Mouse (Mus musculus): Measurements from ENCODE around the gene Ms4a4d. TPM values are rescaled to one million over a fixed set of nuclear protein-coding genes. Genes with fewer than 3 reads are reported as not detected.
"Not testable (repeated sequence)": the region's sequence is repeated elsewhere in the genome, so short reads cannot be mapped to it uniquely, and the experiment has no call there.

Gene Ms4a4d
- 1.7 and 2.5 TPM in 2 replicates for polyA plus RNA-seq (2014; fragmentation: Nextera tagmentation; extraction: Ambion mirVana)

DNA sequence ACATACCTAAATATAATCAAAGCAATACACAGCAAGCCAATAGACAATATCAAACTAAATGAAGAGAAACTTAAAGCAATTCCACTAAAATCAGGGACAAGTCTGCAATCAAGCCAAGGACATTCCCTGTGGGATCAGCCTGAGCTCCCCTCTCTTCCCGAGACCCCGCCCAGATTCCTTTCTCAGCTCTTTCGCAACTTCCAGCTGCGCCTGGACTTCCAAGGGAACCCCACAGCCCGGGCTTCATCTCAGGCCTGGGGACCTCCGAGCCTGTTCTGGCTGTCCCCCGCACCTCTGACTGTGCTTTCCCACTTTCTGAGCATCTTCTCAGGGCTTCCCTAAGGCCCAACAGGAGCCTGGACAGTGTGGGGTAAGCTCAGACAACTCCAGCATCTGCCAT is at the start of gene Ms4a4d:
TSS of gene Ms4a4d (plus strand) at position 209 of the 400 bp plus-strand sequence.
- ATAC-seq (replicated peaks; ENCODE audit: low FRiP score, low TSS enrichment, low read depth) (no peak), DNase-seq (ENCODE audit: low spot score) (no peak)
- no peaks in the 10 kb centered on the region for H3K36me3 ChIP-seq (ENCODE audit: control insufficient read depth, insufficient read depth, low read length)
- H3K27me3 ChIP-seq (replicated peaks; ENCODE audit: control insufficient read depth, insufficient read depth, low read length) = no peaks in the 10 kb centered on the region
- H3K4me3 ChIP-seq (ENCODE audit: low read depth, low read length) = no peak within 1 kb of the TSS
- H3K9me3 ChIP-seq (ENCODE audit: control insufficient read depth, low read length) = no peaks in the 10 kb centered on the region
- H3K4me2 ChIP-seq (ENCODE audit: low read length) = no peak within 1 kb of the TSS
- H3K4me1 ChIP-seq (replicated peaks; ENCODE audit: control insufficient read depth, insufficient read depth, low read length) = no peaks in the 10 kb centered on the region
- no peak within 1 kb of the TSS for H3K27ac ChIP-seq (ENCODE audit: low read depth)
- WGBS = 11% methylated on average over 7 of the region's 7 CpGs
- H3K9ac ChIP-seq (ENCODE audit: low read length) = no peak within 1 kb of the TSS

DNA sequence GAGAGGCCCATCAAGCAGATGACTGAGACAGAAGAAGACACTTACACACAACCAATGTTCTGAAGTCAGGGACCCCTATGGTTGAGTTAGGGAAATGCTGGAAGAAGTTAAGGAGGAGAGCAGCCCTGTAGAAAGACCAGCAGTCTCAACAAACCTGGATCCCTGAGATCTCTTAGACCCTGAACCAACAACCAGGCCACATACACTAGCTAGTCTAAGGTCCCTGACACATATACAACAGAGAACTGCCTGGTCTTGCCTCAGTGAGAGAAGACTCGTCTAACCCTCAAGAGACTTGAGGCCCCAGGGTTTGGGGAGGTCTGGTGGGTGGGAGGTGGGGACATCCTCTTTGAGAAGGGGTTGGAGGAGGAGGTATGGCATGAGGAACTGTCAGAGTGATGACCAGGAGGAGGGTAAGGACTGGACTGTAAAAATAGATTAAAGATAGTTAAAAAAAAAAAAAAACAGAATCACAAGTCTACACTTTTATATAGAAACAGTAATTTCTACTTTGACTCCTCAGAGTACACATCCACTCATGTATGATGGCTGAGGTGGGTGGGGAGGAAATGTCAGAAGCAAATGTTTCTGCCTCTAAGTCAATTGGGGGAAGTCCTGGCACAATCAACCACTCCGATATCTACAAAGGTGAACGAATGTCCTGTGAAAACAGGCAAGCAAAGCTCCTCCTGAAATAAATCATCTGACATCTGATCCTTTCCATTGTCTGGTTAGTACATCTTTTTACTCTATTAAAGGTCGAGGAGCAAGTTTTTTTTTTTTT is 45.0 kb upstream of the Ms4a4d start:
- H3K9me3 ChIP-seq (ENCODE audit: control insufficient read depth, low read length) = no peaks in the 10 kb centered on the region
- no peak overlapping the region for H3K9ac ChIP-seq (ENCODE audit: low read length)
- H3K4me3 ChIP-seq (ENCODE audit: low read depth, low read length) = no peak overlapping the region
- DNase-seq (ENCODE audit: low spot score) = no peak
- H3K4me1 ChIP-seq (replicated peaks; ENCODE audit: control insufficient read depth, insufficient read depth, low read length) = no peaks in the 10 kb centered on the region
- no peaks in the 10 kb centered on the region for H3K27me3 ChIP-seq (replicated peaks; ENCODE audit: control insufficient read depth, insufficient read depth, low read length)
- no peak overlapping the region for H3K4me2 ChIP-seq (ENCODE audit: low read length)
- 74% methylated on average over 4 of the region's 4 CpGs for WGBS
- no peaks in the 10 kb centered on the region for H3K36me3 ChIP-seq (ENCODE audit: control insufficient read depth, insufficient read depth, low read length)
- no peak overlapping the region for H3K27ac ChIP-seq (ENCODE audit: low read depth)
- no peak for ATAC-seq (replicated peaks; ENCODE audit: low FRiP score, low TSS enrichment, low read depth)

DNA sequence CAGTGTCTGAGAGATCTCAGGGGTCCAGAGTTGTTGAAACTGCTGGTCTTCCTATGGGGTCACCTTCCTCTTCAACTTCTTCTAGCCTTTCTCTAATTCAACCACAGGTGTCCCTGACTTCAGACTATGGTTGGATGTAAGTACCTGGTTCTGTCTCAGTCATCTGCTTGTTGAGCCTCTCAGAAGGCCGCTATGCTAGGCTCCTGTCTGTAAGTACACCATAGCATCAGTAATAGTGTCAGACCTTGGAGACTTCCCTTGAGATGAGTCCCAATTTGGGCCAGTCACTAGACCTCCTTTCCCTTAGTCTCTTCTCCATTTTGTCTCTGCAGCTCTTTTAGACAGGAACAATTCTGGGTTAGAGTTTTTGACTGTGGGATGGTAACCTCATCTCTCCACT is 43.9 kb upstream of the Ms4a4d start:
- no peaks in the 10 kb centered on the region for H3K9me3 ChIP-seq (ENCODE audit: control insufficient read depth, low read length)
- H3K4me2 ChIP-seq (ENCODE audit: low read length) = no peak overlapping the region
- H3K36me3 ChIP-seq (ENCODE audit: control insufficient read depth, insufficient read depth, low read length) = no peaks in the 10 kb centered on the region
- no peaks in the 10 kb centered on the region for H3K4me1 ChIP-seq (replicated peaks; ENCODE audit: control insufficient read depth, insufficient read depth, low read length)
- no peak overlapping the region for H3K9ac ChIP-seq (ENCODE audit: low read length)
- no peak overlapping the region for H3K27ac ChIP-seq (ENCODE audit: low read depth)
- DNase-seq (ENCODE audit: low spot score) (no peak), ATAC-seq (replicated peaks; ENCODE audit: low FRiP score, low TSS enrichment, low read depth) (no peak)
- 91% methylated on average over 1 of the region's 1 CpGs for WGBS
- H3K27me3 ChIP-seq (replicated peaks; ENCODE audit: control insufficient read depth, insufficient read depth, low read length) = no peaks in the 10 kb centered on the region
- H3K4me3 ChIP-seq (ENCODE audit: low read depth, low read length) = no peak overlapping the region

DNA sequence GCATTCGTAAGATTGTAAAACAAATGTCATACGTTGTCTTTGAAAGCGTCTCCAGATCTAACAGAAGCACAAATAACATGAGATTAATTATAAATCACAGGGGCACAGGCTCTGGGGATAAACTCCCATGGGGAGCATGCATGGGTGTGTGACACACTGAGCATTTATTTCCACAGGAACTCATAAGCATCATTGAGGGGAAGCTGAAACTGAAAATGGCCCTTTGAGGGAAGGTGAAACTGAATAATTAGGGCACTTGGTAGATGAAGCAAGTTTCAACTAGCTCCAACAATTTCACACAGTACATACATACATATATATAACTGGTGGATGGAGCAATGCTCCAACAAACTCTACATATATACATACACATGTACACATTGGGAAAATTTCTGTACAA is 42.1 kb upstream of the Ms4a4d start:
- Histone ChIP-seq H3K27ac (ENCODE audit: low read depth) (no peak overlapping the region), H3K4me2 (ENCODE audit: low read length) (no peak overlapping the region), H3K4me3 (ENCODE audit: low read depth, low read length) (no peak overlapping the region), H3K9ac (ENCODE audit: low read length) (no peak overlapping the region), H3K27me3 (replicated peaks; ENCODE audit: control insufficient read depth, insufficient read depth, low read length) (no peaks in the 10 kb centered on the region), H3K36me3 (ENCODE audit: control insufficient read depth, insufficient read depth, low read length) (no peaks in the 10 kb centered on the region), H3K4me1 (replicated peaks; ENCODE audit: control insufficient read depth, insufficient read depth, low read length) (no peaks in the 10 kb centered on the region), H3K9me3 (ENCODE audit: control insufficient read depth, low read length) (no peaks in the 10 kb centered on the region)
- DNase-seq (ENCODE audit: low spot score) (no peak), ATAC-seq (replicated peaks; ENCODE audit: low FRiP score, low TSS enrichment, low read depth) (no peak)
- 42% methylated on average over 3 of the region's 3 CpGs for WGBS

DNA sequence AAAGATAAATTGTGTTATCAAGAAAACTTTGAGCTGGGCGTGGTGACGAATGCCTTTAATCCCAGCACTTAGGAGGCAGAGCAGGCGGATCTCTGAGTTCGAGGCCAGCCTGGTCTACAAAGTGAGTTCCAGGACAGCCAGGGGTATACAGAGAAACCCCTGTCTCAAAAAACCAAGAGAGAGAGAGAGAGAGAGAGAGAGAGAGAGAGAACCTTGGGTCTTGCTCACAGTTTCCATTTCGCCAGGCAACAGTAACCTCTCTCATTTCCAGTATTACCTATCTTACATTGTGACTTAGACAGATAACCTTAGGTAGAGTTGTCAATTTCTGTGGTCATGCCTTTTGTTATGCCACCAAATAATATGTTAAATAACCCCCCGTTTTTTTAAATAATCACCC is 40.2 kb upstream of the Ms4a4d start:
- no peak overlapping the region for H3K4me3 ChIP-seq (ENCODE audit: low read depth, low read length)
- DNase-seq (ENCODE audit: low spot score) (no peak), ATAC-seq (replicated peaks; ENCODE audit: low FRiP score, low TSS enrichment, low read depth) (no peak)
- H3K4me2 ChIP-seq (ENCODE audit: low read length) = no peak overlapping the region
- H3K27me3 ChIP-seq (replicated peaks; ENCODE audit: control insufficient read depth, insufficient read depth, low read length) = no peaks in the 10 kb centered on the region
- H3K9me3 ChIP-seq (ENCODE audit: control insufficient read depth, low read length) = no peaks in the 10 kb centered on the region
- 77% methylated on average over 6 of the region's 6 CpGs for WGBS
- H3K36me3 ChIP-seq (ENCODE audit: control insufficient read depth, insufficient read depth, low read length) = no peaks in the 10 kb centered on the region
- H3K9ac ChIP-seq (ENCODE audit: low read length) = no peak overlapping the region
- H3K4me1 ChIP-seq (replicated peaks; ENCODE audit: control insufficient read depth, insufficient read depth, low read length) = no peaks in the 10 kb centered on the region
- no peak overlapping the region for H3K27ac ChIP-seq (ENCODE audit: low read depth)

DNA sequence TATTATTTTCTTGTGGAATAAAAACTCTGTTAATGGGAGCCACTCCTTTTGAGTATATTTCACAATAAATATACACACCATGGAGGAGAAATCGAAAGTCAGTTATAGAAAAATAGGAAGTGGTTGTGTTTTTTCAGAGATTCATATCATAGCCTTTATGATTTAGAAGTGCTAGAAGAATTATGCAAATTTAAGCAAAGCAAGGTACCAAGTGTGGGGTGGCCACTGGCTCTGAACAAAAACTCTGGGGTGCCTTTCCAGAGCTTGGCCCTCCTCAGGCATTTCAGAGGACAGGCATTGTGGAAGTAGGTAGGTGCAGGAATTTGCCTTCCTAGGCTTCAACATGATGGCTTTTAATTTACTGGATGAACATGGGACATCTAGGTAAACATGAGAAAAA is 39.3 kb upstream of the Ms4a4d start:
- not testable (repeated sequence) for H3K4me2 ChIP-seq (ENCODE audit: low read length); H3K9me3 ChIP-seq (ENCODE audit: control insufficient read depth, low read length); H3K36me3 ChIP-seq (ENCODE audit: control insufficient read depth, insufficient read depth, low read length); H3K27me3 ChIP-seq (replicated peaks; ENCODE audit: control insufficient read depth, insufficient read depth, low read length); H3K9ac ChIP-seq (ENCODE audit: low read length); H3K27ac ChIP-seq (ENCODE audit: low read depth); H3K4me3 ChIP-seq (ENCODE audit: low read depth, low read length); DNase-seq (ENCODE audit: low spot score); H3K4me1 ChIP-seq (replicated peaks; ENCODE audit: control insufficient read depth, insufficient read depth, low read length); ATAC-seq (replicated peaks; ENCODE audit: low FRiP score, low TSS enrichment, low read depth)
- WGBS = 73% methylated on average over 1 of the region's 1 CpGs

DNA sequence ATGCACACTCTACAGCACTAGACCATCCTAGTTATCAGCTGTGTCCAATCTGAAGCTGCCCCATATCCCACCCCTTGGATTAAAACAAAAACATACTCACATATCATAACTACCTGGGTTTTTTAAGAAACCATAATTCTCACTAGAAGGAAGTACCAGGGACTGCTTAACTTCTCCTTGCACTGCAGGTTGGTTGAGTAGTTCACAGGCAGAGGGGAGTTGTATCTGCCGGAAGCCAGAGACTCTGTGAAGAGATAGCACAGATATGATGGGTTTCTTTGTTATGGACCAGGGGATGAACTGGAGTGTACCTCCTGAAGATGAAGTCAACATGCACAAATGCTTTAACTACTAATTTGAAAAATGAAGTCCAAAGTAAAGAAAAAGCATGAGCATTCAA is 35.8 kb upstream of the Ms4a4d start:
- ATAC-seq (replicated peaks; ENCODE audit: low FRiP score, low TSS enrichment, low read depth) = no peak
- H3K36me3 ChIP-seq (ENCODE audit: control insufficient read depth, insufficient read depth, low read length) = no peaks in the 10 kb centered on the region

DNA sequence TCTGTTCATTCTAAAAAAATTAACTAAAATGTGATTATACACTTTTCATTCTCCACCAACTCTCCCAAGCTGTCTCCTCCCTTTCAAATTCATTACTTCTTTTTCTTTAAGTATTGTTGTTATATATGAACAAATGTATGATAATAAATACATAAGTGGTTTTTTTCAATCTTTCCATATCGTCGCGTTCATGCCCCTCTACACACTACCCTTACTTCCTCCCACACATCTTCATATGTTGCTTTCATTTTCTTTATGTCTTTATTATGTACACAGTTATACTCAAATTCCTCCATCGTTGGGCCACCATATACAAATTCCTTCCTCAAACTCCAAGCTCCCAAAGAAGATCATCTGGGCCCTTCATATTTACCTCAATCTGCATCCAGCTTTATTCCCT is 35.3 kb upstream of the Ms4a4d start:
- H3K4me1 ChIP-seq (replicated peaks; ENCODE audit: control insufficient read depth, insufficient read depth, low read length) = no peaks in the 10 kb centered on the region
- H3K4me3 ChIP-seq (ENCODE audit: low read depth, low read length) = no peak overlapping the region
- H3K9me3 ChIP-seq (ENCODE audit: control insufficient read depth, low read length) = no peaks in the 10 kb centered on the region
- WGBS = 87% methylated on average over 4 of the region's 4 CpGs
- H3K9ac ChIP-seq (ENCODE audit: low read length) = no peak overlapping the region
- no peak overlapping the region for H3K4me2 ChIP-seq (ENCODE audit: low read length)
- no peaks in the 10 kb centered on the region for H3K36me3 ChIP-seq (ENCODE audit: control insufficient read depth, insufficient read depth, low read length)
- H3K27me3 ChIP-seq (replicated peaks; ENCODE audit: control insufficient read depth, insufficient read depth, low read length) = no peaks in the 10 kb centered on the region
- H3K27ac ChIP-seq (ENCODE audit: low read depth) = no peak overlapping the region
- ATAC-seq (replicated peaks; ENCODE audit: low FRiP score, low TSS enrichment, low read depth) (no peak), DNase-seq (ENCODE audit: low spot score) (no peak)

More for the DNA sequence above, 35.8 kb upstream of the Ms4a4d start:
- Histone ChIP-seq H3K9me3 (ENCODE audit: control insufficient read depth, low read length) (no peaks in the 10 kb centered on the region), H3K4me3 (ENCODE audit: low read depth, low read length) (no peak overlapping the region), H3K4me2 (ENCODE audit: low read length) (no peak overlapping the region), H3K27me3 (replicated peaks; ENCODE audit: control insufficient read depth, insufficient read depth, low read length) (no peaks in the 10 kb centered on the region), H3K4me1 (replicated peaks; ENCODE audit: control insufficient read depth, insufficient read depth, low read length) (no peaks in the 10 kb centered on the region), H3K27ac (ENCODE audit: low read depth) (no peak overlapping the region), H3K9ac (ENCODE audit: low read length) (no peak overlapping the region)
- 94% methylated on average over 1 of the region's 1 CpGs for WGBS
- no peak for DNase-seq (ENCODE audit: low spot score)

DNA sequence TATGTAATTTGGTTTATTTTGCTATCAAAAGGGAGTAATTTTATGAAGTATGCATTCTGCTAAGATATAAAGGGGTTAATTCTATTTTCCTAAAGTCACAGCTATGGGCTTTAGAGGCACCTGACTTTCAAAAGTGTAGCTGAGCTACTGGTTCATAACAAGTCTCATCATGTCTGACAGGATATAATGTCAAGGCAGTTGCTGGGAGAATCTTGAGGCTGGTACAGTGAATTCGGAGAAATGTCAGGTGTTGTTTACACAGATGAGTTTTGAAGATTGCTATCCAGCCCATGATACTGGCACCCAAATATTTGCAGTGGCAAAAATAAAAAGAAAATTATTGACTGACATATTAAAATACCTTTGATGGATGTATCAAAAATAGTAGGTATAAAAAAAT is 31.7 kb upstream of the Ms4a4d start:
- no peak overlapping the region for H3K9ac ChIP-seq (ENCODE audit: low read length)
- H3K4me3 ChIP-seq (ENCODE audit: low read depth, low read length) = no peak overlapping the region
- no peaks in the 10 kb centered on the region for H3K36me3 ChIP-seq (ENCODE audit: control insufficient read depth, insufficient read depth, low read length)
- DNase-seq (ENCODE audit: low spot score) (no peak), ATAC-seq (replicated peaks; ENCODE audit: low FRiP score, low TSS enrichment, low read depth) (no peak)
- no peaks in the 10 kb centered on the region for H3K9me3 ChIP-seq (ENCODE audit: control insufficient read depth, low read length)
- no peak overlapping the region for H3K27ac ChIP-seq (ENCODE audit: low read depth)
- no peaks in the 10 kb centered on the region for H3K27me3 ChIP-seq (replicated peaks; ENCODE audit: control insufficient read depth, insufficient read depth, low read length)
- H3K4me1 ChIP-seq (replicated peaks; ENCODE audit: control insufficient read depth, insufficient read depth, low read length) = no peaks in the 10 kb centered on the region
- 45% methylated on average over 1 of the region's 1 CpGs for WGBS
- no peak overlapping the region for H3K4me2 ChIP-seq (ENCODE audit: low read length)

Data from intestine, embryonic 14.5 days (tissue).